Comparison of ENCODE assay signal across 19 mouse cellular contexts in the genomic region with DNA sequence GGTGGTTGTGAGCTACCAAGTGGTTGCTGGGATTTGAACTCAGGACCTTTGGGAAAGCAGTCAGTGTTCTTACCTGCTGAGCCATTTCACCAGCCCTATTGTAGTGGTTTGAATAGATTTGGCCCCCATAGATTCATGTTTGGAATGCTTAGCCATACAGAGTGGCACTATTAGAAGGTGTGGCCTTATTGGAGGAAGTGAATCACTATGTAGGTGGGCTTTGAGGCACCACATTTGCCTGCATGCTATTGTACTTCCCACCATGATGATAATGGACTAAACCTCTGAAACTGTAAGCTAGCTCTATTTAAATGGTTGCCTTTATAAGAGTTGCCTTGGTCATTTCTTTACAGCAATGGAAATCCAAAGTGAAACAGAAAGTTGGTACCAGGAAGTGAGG. TPM values are rescaled to one million over a fixed set of nuclear protein-coding genes. Genes with fewer than 3 reads are reported as not detected.
DNase-seq lines count a peak whose midpoint lies in the region; ATAC-seq and TF ChIP-seq lines count a peak whose summit lies in the region.
"Had no signal": no experiment of that assay in that cellular context is flagged by ENCODE, and none has a peak within 500 bp of the region (broad histone marks: within the 10 kb centered on the region; RNA-seq: fewer than 3 reads in every experiment).

No protein-coding gene starts in this region.

- H3K4me3 ChIP-seq in megakaryocyte, embryonic 14.5 days (replicated peaks) = peak overlapping the region; percentile 67
- H3K4me3 ChIP-seq in small intestine, adult 2 months (ENCODE audit: low read depth, low read length) = no peak overlapping the region
- H3K4me3 ChIP-seq: embryonic facial prominence, embryonic 12.5 days; forebrain, embryonic 15.5 days; heart, adult 2 months; heart, embryonic 15.5 days; hindbrain, embryonic 13.5 days had no signal

- DNase-seq in R1 (ENCODE audit: low read depth, low spot score) = peak; percentile 95
- DNase-seq in cerebellum, adult 11 months = no peak
- DNase-seq: adrenal gland, adult 8-10 months; adrenal gland, postnatal 36 days; cerebellum, adult 8-10 months; cerebellum, postnatal 14 days; gastrocnemius, postnatal 10 days; heart, adult 2 months; heart, postnatal 14 days had no signal

- peak overlapping the region; percentile 69 for H3K27ac ChIP-seq in small intestine, adult 2 months (ENCODE audit: insufficient read depth, low read depth, low read length)
- H3K27ac ChIP-seq: embryonic facial prominence, embryonic 12.5 days; forebrain, embryonic 15.5 days; heart, adult 2 months; heart, embryonic 15.5 days; hindbrain, embryonic 13.5 days had no signal

- H3K9me3 ChIP-seq in megakaryocyte, embryonic 14.5 days = no peaks in the 10 kb centered on the region
- H3K9me3 ChIP-seq: forebrain, embryonic 15.5 days; heart, embryonic 15.5 days; hindbrain, embryonic 13.5 days had no signal

- peaks cover 70% of the 10 kb centered on the region for H3K36me3 ChIP-seq in megakaryocyte, embryonic 14.5 days (replicated peaks; ENCODE audit: low read length)
- peaks cover 2% of the 10 kb centered on the region; the same call in 1 of the 2 replicates for H3K36me3 ChIP-seq in small intestine, adult 2 months (ENCODE audit: control insufficient read depth, insufficient read depth, low read length)

- peaks cover 63% of the 10 kb centered on the region for H3K4me1 ChIP-seq in megakaryocyte, embryonic 14.5 days
- H3K4me1 ChIP-seq in small intestine, adult 2 months (ENCODE audit: control insufficient read depth, insufficient read depth, insufficient read length, low read length) = no peaks in the 10 kb centered on the region
- H3K4me1 ChIP-seq: embryonic facial prominence, embryonic 12.5 days; forebrain, embryonic 15.5 days; hindbrain, embryonic 13.5 days had no signal

- no peaks in the 10 kb centered on the region for H3K27me3 ChIP-seq in megakaryocyte, embryonic 14.5 days (replicated peaks)
- H3K27me3 ChIP-seq in small intestine, adult 2 months (ENCODE audit: control insufficient read depth, insufficient read depth, low read length) = no peaks in the 10 kb centered on the region
- H3K27me3 ChIP-seq: CH12.LX; embryonic facial prominence, embryonic 12.5 days; forebrain, embryonic 15.5 days; heart, embryonic 15.5 days; hindbrain, embryonic 13.5 days; Patski had no signal

- no peak for TF ChIP-seq CTCF in small intestine, adult 2 months (IDR thresholded peaks at IDR 0.05; ENCODE audit: extremely low read depth, insufficient read length, insufficient replicate concordance, low read depth, low read length)

- TF ChIP-seq POLR2A in small intestine, adult 2 months (IDR thresholded peaks at IDR 0.05; ENCODE audit: low read depth, low read length) = no peak

- no peak for ATAC-seq in megakaryocyte, adult 5-6 weeks (ENCODE audit: poor library complexity, severe bottlenecking)
- no peak for ATAC-seq in frontal cortex, adult (ENCODE audit: low TSS enrichment)
- ATAC-seq: forebrain, embryonic 15.5 days; Patski had no signal

RNA-seq across cellular contexts. Expression of a gene that starts 10.8 kb away (rescaled TPM):
- 5.8 and 11.6 TPM in 2 replicates for polyA plus RNA-seq in megakaryocyte, embryonic 14.5 days (2012; ENCODE audit: insufficient read depth, low replicate concordance)
- total RNA-seq in megakaryocyte, adult 5-6 weeks (2015) = 32.5 and 36.9 TPM in 2 replicates
- 33.3 and 46.3 TPM in 2 replicates for total RNA-seq in megakaryocyte, adult 5-6 weeks (2017)
- 1.1 and 2.0 TPM in 2 replicates for polyA plus RNA-seq in small intestine, adult 2 months (2012; rRNA removed)

RNA-seq across cellular contexts. Expression of a gene that starts 56.2 kb away (rescaled TPM):
- polyA plus RNA-seq in megakaryocyte, embryonic 14.5 days (2012; ENCODE audit: insufficient read depth, low replicate concordance) = 18.5 and 35.6 TPM in 2 replicates
- total RNA-seq in megakaryocyte, adult 5-6 weeks (2015) = 80.3 and 94.6 TPM in 2 replicates
- total RNA-seq in megakaryocyte, adult 5-6 weeks (2017) = 85.4 and 86.1 TPM in 2 replicates
- polyA plus RNA-seq in small intestine, adult 2 months (2012; rRNA removed) = 31.5 and 33.9 TPM in 2 replicates

RNA-seq across cellular contexts. Expression of a gene that starts 56.4 kb away (rescaled TPM):
- 0.30 TPM in 1 of 2 replicates, not detected in the other for polyA plus RNA-seq in megakaryocyte, embryonic 14.5 days (2012; ENCODE audit: insufficient read depth, low replicate concordance)
- 7.2 and 7.9 TPM in 2 replicates for total RNA-seq in megakaryocyte, adult 5-6 weeks (2015)
- total RNA-seq in megakaryocyte, adult 5-6 weeks (2017) = 11.7 and 13.0 TPM in 2 replicates
- polyA plus RNA-seq in small intestine, adult 2 months (2012; rRNA removed) = not detected in 2 replicates
- polyA plus RNA-seq: heart, adult 2 months had no signal
